Mouse (Mus musculus) liver, embryonic 14.5 days (tissue): ENCODE measurements at regions not wholly inside any gene's neighbourhood (a gene's known extent, or its start where the extent isn't known, plus 50 kb on each side); places are given as distances from the start of the nearest gene placed in this dataset.

Source experiments
- ATAC-seq: fragments of 200-750 bp; cut with Nextera tagmentation; 2 replicates; pipeline ENCODE4 v1.8.0; 2017; ENCODE audit warnings: moderate number of reproducible peaks, mild to moderate bottlenecking, moderate library complexity; ENCODE audit not compliant: insufficient read depth
- DNase-seq, 3 experiments: peaks; one replicate each; pipeline ENCODE4 v3.0.0-alpha.2; 2012 to 2013; ENCODE audit warnings: low read depth in 3 of 3, low spot score in 3 of 3
- H3K27ac ChIP-seq: fragments of 300-500 bp; sonication (generic); 2 replicates; pipeline ENCODE4 v1.5.1; 2014; ENCODE audit warnings: moderate library complexity, mild to moderate bottlenecking, control low read depth, inconsistent platforms
- H3K27me3 ChIP-seq: fragments of 300-500 bp; sonication (generic); 2 replicates; pipeline ENCODE4 v1.6.1; 2014; ENCODE audit warnings: mild to moderate bottlenecking, low read length, moderate library complexity; ENCODE audit not compliant: control insufficient read depth, insufficient read depth
- H3K36me3 ChIP-seq: fragments of 300-500 bp; sonication (generic); replicated peaks from 2 replicates; pipeline ENCODE4 v1.6.1; 2014; ENCODE audit warnings: low read depth; ENCODE audit not compliant: control insufficient read depth, insufficient read depth
- H3K4me1 ChIP-seq, 2 experiments: fragments of 200-500 bp in 1 of 2; fragments of 300-500 bp in 1 of 2; sonication (generic) in 1 of 2; replicated peaks; 2 replicates each; pipeline ENCODE4 v1.6.1; 2012 to 2014; ENCODE audit warnings: antibody characterized with exemption in 1 of 2, inconsistent platforms in 1 of 2, low read length in 1 of 2; ENCODE audit not compliant: control insufficient read depth in 2 of 2, insufficient read depth in 2 of 2
- H3K4me2 ChIP-seq: fragments of 300-500 bp; sonication (generic); 2 replicates; pipeline ENCODE4 v1.6.1; 2014; ENCODE audit warnings: low read depth, mild to moderate bottlenecking, control low read depth, moderate library complexity
- H3K4me3 ChIP-seq, 2 experiments: fragments of 200-500 bp in 1 of 2; fragments of 300-500 bp in 1 of 2; sonication (generic) in 1 of 2; 2 replicates each; pipeline ENCODE4 v1.5.1; 2012 to 2014; ENCODE audit warnings: low read depth in 2 of 2, low read length in 2 of 2, mild to moderate bottlenecking in 2 of 2, control low read depth in 1 of 2, inconsistent platforms in 1 of 2, moderate library complexity in 1 of 2; ENCODE audit not compliant: insufficient read depth in 1 of 2
- H3K9ac ChIP-seq: fragments of 300-500 bp; sonication (generic); replicated peaks from 2 replicates; pipeline ENCODE4 v1.6.1; 2014; ENCODE audit warnings: mild to moderate bottlenecking, control low read depth, moderate library complexity
- H3K9me3 ChIP-seq: fragments of 300-500 bp; sonication (generic); 2 replicates; pipeline ENCODE4 v1.6.1; 2016; ENCODE audit warnings: low read length, mixed read lengths; ENCODE audit not compliant: control insufficient read depth
- CTCF ChIP-seq: IDR thresholded peaks from 2 replicates; pipeline ENCODE4 v1.5.1; 2016; ENCODE audit warnings: antibody characterized with exemption, low read depth, control low read depth
- EP300 ChIP-seq: IDR thresholded peaks from 2 replicates; pipeline ENCODE4 v1.6.1; 2016; ENCODE audit warnings: antibody characterized with exemption, low read depth
- WGBS: fragments of 180-500 bp; shearing (Covaris S2); extraction: QIAGEN DNeasy Blood & Tissue Kit; methylation state at CpG from one replicate; pipeline ENCODE4 v1.1.7; 2014; ENCODE audit not compliant: insufficient replicate concordance; 5-methylcytosine and 5-hydroxymethylcytosine counted together

- Histone ChIP-seq H3K9me3 (no peaks in the 10 kb centered on the region), H3K9ac (no peak overlapping the region), H3K4me3 (no peak overlapping the region), H3K4me2 (no peak overlapping the region), H3K27ac (no peak overlapping the region), H3K36me3 (no peaks in the 10 kb centered on the region), H3K27me3 (no peaks in the 10 kb centered on the region), H3K4me1 (peaks cover 0 to 2% of the 10 kb centered on the region in 2 experiments; a peak in 1 of 4 replicates)
- DNase-seq (peak in 1 of 3 experiments; percentile 3), ATAC-seq (no peak)
- WGBS, result 51% methylated on average over 8 of the region's 8 CpGs
- no peak for TF ChIP-seq EP300
- TF ChIP-seq CTCF, result no peak
Measured at GRCm38 (mm10) chr13:32498205-32498790, 159.8 kb upstream of the Gmds start.

GRCm38 (mm10) chr13:32496263-32496662 lies 157.7 kb upstream of the Gmds start:
- Histone ChIP-seq H3K9ac (no peak overlapping the region), H3K4me1 (peaks cover 0 to 2% of the 10 kb centered on the region in 2 experiments; a peak in 1 of 4 replicates), H3K36me3 (no peaks in the 10 kb centered on the region), H3K9me3 (no peaks in the 10 kb centered on the region), H3K4me2 (no peak overlapping the region), H3K27ac (no peak overlapping the region), H3K4me3 (no peak overlapping the region), H3K27me3 (no peaks in the 10 kb centered on the region)
- WGBS, result 48% methylated on average over 2 of the region's 2 CpGs
- TF ChIP-seq CTCF (no peak), EP300 (no peak)
- DNase-seq (no peak), ATAC-seq (no peak)

- ATAC-seq, result no peak
- Histone ChIP-seq H3K9me3 (no peaks in the 10 kb centered on the region), H3K27me3 (no peaks in the 10 kb centered on the region), H3K27ac (no peak overlapping the region), H3K4me3 (no peak overlapping the region), H3K36me3 (no peaks in the 10 kb centered on the region), H3K4me1 (peaks cover 0 to 2% of the 10 kb centered on the region in 2 experiments; a peak in 1 of 4 replicates), H3K9ac (no peak overlapping the region), H3K4me2 (no peak overlapping the region)
- TF ChIP-seq EP300 (no peak), CTCF (no peak)
- no peak for DNase-seq
- WGBS, result 46% methylated on average over 6 of the region's 6 CpGs
Measured at GRCm38 (mm10) chr13:32495063-32495462, 156.5 kb upstream of the Gmds start.

GRCm38 (mm10) chr13:32493806-32494205 lies 155.3 kb upstream of the Gmds start:
- Histone ChIP-seq H3K9me3 (no peaks in the 10 kb centered on the region), H3K27me3 (no peaks in the 10 kb centered on the region), H3K36me3 (no peaks in the 10 kb centered on the region), H3K27ac (no peak overlapping the region), H3K4me3 (no peak overlapping the region), H3K9ac (no peak overlapping the region), H3K4me1 (peaks cover 0 to 2% of the 10 kb centered on the region in 2 experiments; a peak in 1 of 4 replicates), H3K4me2 (no peak overlapping the region)
- ATAC-seq, result no peak
- no peak for DNase-seq
- 53% methylated on average over 7 of the region's 7 CpGs for WGBS
- TF ChIP-seq EP300 (no peak), CTCF (no peak)

GRCm38 (mm10) chr13:32493309-32493708 lies 154.8 kb upstream of the Gmds start:
- TF ChIP-seq CTCF (peak; percentile 46), EP300 (no peak)
- Histone ChIP-seq H3K4me3 (no peak overlapping the region), H3K27ac (no peak overlapping the region), H3K4me2 (no peak overlapping the region), H3K36me3 (no peaks in the 10 kb centered on the region), H3K9me3 (no peaks in the 10 kb centered on the region), H3K9ac (no peak overlapping the region), H3K4me1 (peaks cover 0 to 2% of the 10 kb centered on the region in 2 experiments; a peak in 1 of 4 replicates), H3K27me3 (no peaks in the 10 kb centered on the region)
- ATAC-seq, result no peak
- no peak for DNase-seq
- WGBS, result 29% methylated on average over 7 of the region's 7 CpGs
